In the genomic region with DNA sequence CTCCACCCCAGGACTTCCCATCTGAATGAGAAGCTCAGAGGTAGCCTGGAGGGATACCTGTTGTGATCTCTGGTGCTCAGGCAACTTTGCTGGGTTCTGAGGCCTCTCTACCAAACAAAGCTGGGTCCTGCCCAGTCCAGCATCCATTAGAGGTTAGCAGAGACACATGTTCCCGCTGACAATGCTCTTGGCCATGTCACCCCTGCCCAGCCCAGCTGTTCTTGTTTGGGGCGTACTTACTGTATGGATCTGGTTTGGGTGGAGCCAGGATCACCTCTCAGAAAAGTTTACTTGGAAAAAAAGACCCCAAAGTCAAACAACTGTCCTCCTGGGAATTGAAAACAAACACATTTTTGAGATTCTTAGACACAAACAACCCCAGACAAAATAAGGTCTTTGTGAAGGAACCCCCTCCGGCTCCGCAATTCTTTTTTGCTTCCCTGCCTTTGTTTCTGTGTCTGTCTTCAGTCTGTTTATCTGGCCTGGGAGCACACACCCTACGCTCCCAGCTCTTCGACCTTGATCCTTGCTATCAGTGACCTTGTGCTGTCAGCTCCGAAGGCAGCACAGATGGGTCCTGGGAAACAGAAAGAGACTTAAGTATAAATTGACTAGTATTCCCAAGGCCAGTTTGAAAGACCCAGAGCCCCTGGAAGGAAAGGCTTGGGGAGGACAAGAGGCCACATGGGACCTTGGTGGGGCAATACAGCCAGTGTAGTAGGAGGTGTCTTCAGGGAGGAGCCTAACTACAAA, we compare ENCODE assay signal across 11 mouse cellular contexts.
A peak's percentile ranks its signal among the peaks of the same experiment; 100 is the strongest.
DNase-seq lines count a peak whose midpoint lies in the region; ATAC-seq and TF ChIP-seq lines count a peak whose summit lies in the region.
"Had no signal": no experiment of that assay in that cellular context is flagged by ENCODE, and none has a peak within 500 bp of the region (broad histone marks: within the 10 kb centered on the region; RNA-seq: fewer than 3 reads in every experiment).

No protein-coding gene starts in this region.

- no peaks in the 10 kb centered on the region for H3K36me3 ChIP-seq in forebrain, embryonic 10.5 days (replicated peaks)
- no peaks in the 10 kb centered on the region for H3K36me3 ChIP-seq in forebrain, embryonic 11.5 days (ENCODE audit: control insufficient read depth, insufficient read depth, low read length)
- no peaks in the 10 kb centered on the region for H3K36me3 ChIP-seq in midbrain, postnatal 0 days (ENCODE audit: insufficient read depth, low read length)

- H3K27ac ChIP-seq in forebrain, embryonic 10.5 days: peak overlapping the region; percentile 87
- H3K27ac ChIP-seq in forebrain, embryonic 11.5 days (ENCODE audit: low read depth, low read length): no peak overlapping the region
- H3K27ac ChIP-seq in layer of hippocampus, adult 2 months: peak overlapping the region; percentile 32; the same call in 1 of the 2 replicates
- H3K27ac ChIP-seq in midbrain, postnatal 0 days (ENCODE audit: low read depth, low read length): no peak overlapping the region; the same call in 1 of the 2 replicates

- H3K27me3 ChIP-seq in forebrain, embryonic 10.5 days (ENCODE audit: poor library complexity, severe bottlenecking): no peaks in the 10 kb centered on the region
- no peaks in the 10 kb centered on the region for H3K27me3 ChIP-seq in forebrain, embryonic 11.5 days (ENCODE audit: control insufficient read depth, insufficient read depth, low read length)
- no peaks in the 10 kb centered on the region for H3K27me3 ChIP-seq in midbrain, postnatal 0 days (ENCODE audit: insufficient read depth, low read length)

- H3K4me3 ChIP-seq in forebrain, embryonic 10.5 days: no peak overlapping the region
- H3K4me3 ChIP-seq in forebrain, embryonic 11.5 days (ENCODE audit: low read depth, low read length): no peak overlapping the region
- no peak overlapping the region for H3K4me3 ChIP-seq in layer of hippocampus, adult 2 months
- no peak overlapping the region for H3K4me3 ChIP-seq in midbrain, postnatal 0 days (ENCODE audit: low read depth, low read length)

- H3K4me2 ChIP-seq in forebrain, embryonic 11.5 days (ENCODE audit: low read depth, low read length, severe bottlenecking): no peak overlapping the region
- H3K4me2 ChIP-seq in midbrain, postnatal 0 days (ENCODE audit: low read depth, low read length, poor library complexity, severe bottlenecking): no peak overlapping the region

- WGBS in forebrain, embryonic 10.5 days: 68% methylated on average over 7 of the region's 7 CpGs
- 60% methylated on average over 7 of the region's 7 CpGs for WGBS in forebrain, embryonic 11.5 days
- 75% methylated on average over 7 of the region's 7 CpGs for WGBS in midbrain, postnatal 0 days

- no peak for ATAC-seq in forebrain, embryonic 11.5 days (replicated peaks; ENCODE audit: low FRiP score)
- no peak; the same call in 1 of the 2 replicates for ATAC-seq in midbrain, postnatal 0 days (ENCODE audit: low FRiP score)

- no peak for TF ChIP-seq CTCF in layer of hippocampus, adult 2 months (conservative IDR thresholded peaks at IDR 0.05)
- no peak for TF ChIP-seq CTCF in midbrain, postnatal 0 days (IDR thresholded peaks at IDR 0.05)

- no peak for DNase-seq in forebrain, embryonic 10.5 days (ENCODE audit: extremely low spot score, low spot score)
- no peak for DNase-seq in forebrain, embryonic 11.5 days (ENCODE audit: low spot score)
- DNase-seq in layer of hippocampus, adult 2 months (ENCODE audit: low spot score in 2 of 2): no peak
- no peak for DNase-seq in layer of hippocampus, postnatal 14 days (ENCODE audit: low spot score in 2 of 2)
- peak; percentile 82 for DNase-seq in R1 (ENCODE audit: low read depth, low spot score)
- no peak for DNase-seq in midbrain, postnatal 0 days (ENCODE audit: low spot score)
- DNase-seq in retina, embryonic 14.5 days (ENCODE audit: low spot score): no peak
- DNase-seq in urinary bladder, adult 2 months (ENCODE audit: low spot score): no peak
- DNase-seq: gastrocnemius, postnatal 14 days; kidney, postnatal 10 days; left cerebral cortex, postnatal 4 days had no signal

- H3K9me3 ChIP-seq in forebrain, embryonic 10.5 days: no peaks in the 10 kb centered on the region
- no peaks in the 10 kb centered on the region for H3K9me3 ChIP-seq in forebrain, embryonic 11.5 days (ENCODE audit: control insufficient read depth, low read length)
- no peaks in the 10 kb centered on the region for H3K9me3 ChIP-seq in midbrain, postnatal 0 days (ENCODE audit: low read length)

- peaks cover 54% of the 10 kb centered on the region for H3K4me1 ChIP-seq in forebrain, embryonic 10.5 days
- H3K4me1 ChIP-seq in forebrain, embryonic 11.5 days (replicated peaks; ENCODE audit: control insufficient read depth, insufficient read depth, low read length): peaks cover 16% of the 10 kb centered on the region
- H3K4me1 ChIP-seq in midbrain, postnatal 0 days (ENCODE audit: insufficient read depth, low read length): peaks cover 23% of the 10 kb centered on the region

- H3K9ac ChIP-seq in forebrain, embryonic 11.5 days (ENCODE audit: low read length): no peak overlapping the region
- 0 out of 2 replicates have a peak overlapping the region, but pooled peaks have one; percentile 8 for H3K9ac ChIP-seq in midbrain, postnatal 0 days (replicated peaks; ENCODE audit: low read length, poor library complexity, severe bottlenecking)

Comparison
In these comparisons a context has a peak if more than half of its experiments do, and no peak if none do; other contexts are left out.
1. H3K27ac ChIP-seq: peak in forebrain, embryonic 10.5 days (single experiment) and layer of hippocampus, adult 2 months (single experiment); none in forebrain, embryonic 11.5 days (single experiment) and midbrain, postnatal 0 days (single experiment).